Mouse (Mus musculus): ENCODE data around the gene Dvl1. TPM values are rescaled to one million over a fixed set of nuclear protein-coding genes. Genes with fewer than 3 reads are reported as not detected.

Dvl1 gene
- polyA plus RNA-seq, 1 experiment, result 46.6 TPM

DNA sequence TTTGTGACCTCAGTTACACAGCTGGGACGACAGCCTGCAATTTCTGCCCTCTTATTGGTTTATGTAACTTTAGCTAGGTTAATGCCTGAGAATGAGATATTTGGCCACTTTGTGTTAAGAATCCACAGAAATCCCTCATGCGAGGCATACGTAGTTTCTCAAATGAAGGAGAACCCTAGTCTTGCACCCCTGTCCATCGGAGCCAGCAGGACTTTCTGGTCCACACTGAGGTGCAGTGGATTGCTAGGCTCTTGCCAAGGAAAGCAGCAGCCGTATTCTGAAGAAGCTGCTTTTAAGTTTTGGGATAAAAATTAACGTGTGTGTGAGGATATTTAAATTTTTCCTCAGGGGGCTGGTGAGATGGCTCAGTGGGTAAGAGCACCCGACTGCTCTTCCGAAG, 16.6 kb upstream of the Dvl1 start:
- peaks cover 19% of the 10 kb centered on the region for H3K79me2 ChIP-seq (ENCODE audit: control insufficient read depth, insufficient read depth)

DNA sequence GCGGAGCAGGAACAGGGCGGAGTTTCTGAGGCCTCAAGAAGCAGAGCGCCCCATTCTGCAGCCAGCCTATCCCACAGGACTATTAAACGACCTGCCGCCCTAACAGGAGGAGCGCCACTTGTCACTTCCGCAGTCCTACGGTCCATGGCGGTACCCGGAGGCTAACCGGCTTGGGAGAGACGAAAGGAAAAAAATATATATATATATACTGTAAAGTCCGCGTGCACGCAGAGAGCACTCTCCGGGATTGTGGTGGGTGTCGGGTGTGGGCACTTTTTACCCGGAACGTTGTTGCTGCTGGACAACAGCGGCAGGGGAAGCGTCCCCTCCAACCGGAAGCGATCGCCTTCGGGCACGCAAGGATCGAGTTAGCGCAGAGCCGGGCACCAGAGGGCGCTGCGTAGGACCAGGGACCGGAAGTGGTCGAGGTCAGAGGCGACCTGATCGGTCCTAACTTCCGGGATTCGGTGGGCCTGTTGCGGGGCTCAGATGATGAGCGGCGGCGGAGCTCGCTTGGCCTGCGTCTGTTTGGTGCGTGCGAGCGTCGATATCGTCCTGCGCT, 15.9 kb upstream of the Dvl1 start, which contains the start of gene Aurkaip1:
TSS of gene Aurkaip1 (plus strand) at position 68 of the 562 bp plus-strand sequence.
- Histone ChIP-seq H3K79me2 (ENCODE audit: control insufficient read depth, insufficient read depth) (peaks cover 19% of the 10 kb centered on the region), H3ac (ENCODE audit: control insufficient read depth, insufficient read length, low read depth) (peak within 1 kb of the TSS; percentile 93), H3K4me3 (ENCODE audit: insufficient read depth, poor library complexity, severe bottlenecking) (peak within 1 kb of the TSS; percentile 74), H3K27me3 (ENCODE audit: control insufficient read depth, insufficient read depth, insufficient read length) (no peaks in the 10 kb centered on the region), H3K36me3 (ENCODE audit: control insufficient read depth, insufficient read depth) (peaks cover 29% of the 10 kb centered on the region), H3K79me3 (ENCODE audit: low read depth) (peaks cover 16% of the 10 kb centered on the region)
- TF ChIP-seq MAX (IDR thresholded peaks at IDR 0.05) (peak; percentile 37), FOSL1 (IDR thresholded peaks at IDR 0.05; ENCODE audit: insufficient read depth, low read length, poor library complexity, severe bottlenecking) (no peak), CTCF (IDR thresholded peaks at IDR 0.05; ENCODE audit: control insufficient read depth, insufficient read depth, insufficient read length) (peak; percentile 94), USF1 (IDR thresholded peaks at IDR 0.05; ENCODE audit: low read depth) (no peak)

More for the DNA sequence above, 16.6 kb upstream of the Dvl1 start:
- Histone ChIP-seq H3ac (ENCODE audit: control insufficient read depth, insufficient read length, low read depth) (peak overlapping the region; percentile 66), H3K4me3 (ENCODE audit: insufficient read depth, poor library complexity, severe bottlenecking) (no peak overlapping the region), H3K79me3 (ENCODE audit: low read depth) (peaks cover 16% of the 10 kb centered on the region), H3K36me3 (ENCODE audit: control insufficient read depth, insufficient read depth) (peaks cover 36% of the 10 kb centered on the region), H3K27me3 (ENCODE audit: control insufficient read depth, insufficient read depth, insufficient read length) (no peaks in the 10 kb centered on the region)
- TF ChIP-seq MYOG (IDR thresholded peaks at IDR 0.05; ENCODE audit: control insufficient read depth, extremely low read depth, insufficient read length), result no peak
- no peak for TF ChIP-seq CTCF (IDR thresholded peaks at IDR 0.05; ENCODE audit: control insufficient read depth, insufficient read depth, insufficient read length)
- no peak for TF ChIP-seq CEBPB (IDR thresholded peaks at IDR 0.05; ENCODE audit: low read depth)
- TF ChIP-seq FOSL1 (IDR thresholded peaks at IDR 0.05; ENCODE audit: insufficient read depth, low read length, poor library complexity, severe bottlenecking), result no peak
- no peak for TF ChIP-seq MAX (IDR thresholded peaks at IDR 0.05)
- TF ChIP-seq USF1 (IDR thresholded peaks at IDR 0.05; ENCODE audit: low read depth), result no peak
- TF ChIP-seq MYOD1 (IDR thresholded peaks at IDR 0.05; ENCODE audit: control insufficient read depth, insufficient read length, low read depth), result no peak

DNA sequence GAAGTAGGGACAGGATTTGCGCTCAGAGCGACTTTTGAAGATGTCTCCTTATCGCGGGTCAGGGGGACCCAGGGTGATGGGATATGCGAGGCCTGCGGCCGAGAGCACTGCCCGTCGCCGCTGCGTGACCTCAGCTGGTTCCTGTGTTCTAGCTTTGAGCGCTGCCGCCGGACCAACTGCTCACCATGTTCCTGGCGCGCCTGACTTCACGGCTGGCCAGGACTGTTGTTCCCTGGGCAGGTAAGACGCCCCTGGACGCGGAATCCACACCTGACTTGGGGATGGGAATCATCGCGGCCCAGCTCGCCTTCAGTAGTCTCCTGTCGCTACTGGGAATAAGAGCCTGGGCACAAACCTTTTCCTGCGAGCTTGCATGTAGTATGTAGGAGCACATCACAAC, 15.4 kb upstream of the Dvl1 start:
- no peaks in the 10 kb centered on the region for H3K27me3 ChIP-seq (ENCODE audit: control insufficient read depth, insufficient read depth, insufficient read length)
- peaks cover 19% of the 10 kb centered on the region for H3K79me2 ChIP-seq (ENCODE audit: control insufficient read depth, insufficient read depth)
- peaks cover 16% of the 10 kb centered on the region for H3K79me3 ChIP-seq (ENCODE audit: low read depth)
- peak overlapping the region; percentile 93 for H3ac ChIP-seq (ENCODE audit: control insufficient read depth, insufficient read length, low read depth)
- TF ChIP-seq MYOD1 (IDR thresholded peaks at IDR 0.05; ENCODE audit: control insufficient read depth, insufficient read length, low read depth) (no peak), CTCF (IDR thresholded peaks at IDR 0.05; ENCODE audit: control insufficient read depth, insufficient read depth, insufficient read length) (no peak), CEBPB (IDR thresholded peaks at IDR 0.05; ENCODE audit: low read depth) (no peak), FOSL1 (IDR thresholded peaks at IDR 0.05; ENCODE audit: insufficient read depth, low read length, poor library complexity, severe bottlenecking) (no peak), MYOG (IDR thresholded peaks at IDR 0.05; ENCODE audit: control insufficient read depth, extremely low read depth, insufficient read length) (no peak), USF1 (IDR thresholded peaks at IDR 0.05; ENCODE audit: low read depth) (no peak), MAX (IDR thresholded peaks at IDR 0.05) (no peak)
- H3K4me3 ChIP-seq (ENCODE audit: insufficient read depth, poor library complexity, severe bottlenecking), result peak overlapping the region; percentile 74
- H3K36me3 ChIP-seq (ENCODE audit: control insufficient read depth, insufficient read depth), result peaks cover 24% of the 10 kb centered on the region

DNA sequence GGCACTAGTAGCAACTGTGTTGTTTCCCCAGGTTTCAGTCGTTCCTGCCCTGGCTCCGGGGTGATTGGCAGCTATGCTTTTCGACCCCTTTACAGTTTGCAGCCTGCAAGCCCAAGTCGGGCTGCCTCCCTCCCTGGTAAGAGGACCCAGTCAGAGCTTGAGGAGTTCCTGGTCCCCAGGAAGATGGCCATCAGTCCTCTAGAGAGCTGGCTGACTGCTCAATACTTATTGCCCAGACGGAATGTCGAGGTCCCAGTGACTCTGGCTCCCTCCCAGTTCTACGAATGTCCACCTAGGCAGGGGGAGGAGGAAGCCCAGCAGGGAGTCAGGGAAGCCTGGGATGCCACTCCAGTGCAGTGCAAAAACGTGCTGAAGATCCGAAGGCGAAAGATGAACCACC, 14.9 kb upstream of the Dvl1 start:
- Histone ChIP-seq H3K4me3 (ENCODE audit: insufficient read depth, poor library complexity, severe bottlenecking) (peak overlapping the region; percentile 74), H3K79me3 (ENCODE audit: low read depth) (peaks cover 16% of the 10 kb centered on the region), H3K27me3 (ENCODE audit: control insufficient read depth, insufficient read depth, insufficient read length) (no peaks in the 10 kb centered on the region), H3K79me2 (ENCODE audit: control insufficient read depth, insufficient read depth) (peaks cover 19% of the 10 kb centered on the region), H3K36me3 (ENCODE audit: control insufficient read depth, insufficient read depth) (peaks cover 19% of the 10 kb centered on the region), H3ac (ENCODE audit: control insufficient read depth, insufficient read length, low read depth) (peak overlapping the region; percentile 93)
- TF ChIP-seq MYOG (IDR thresholded peaks at IDR 0.05; ENCODE audit: control insufficient read depth, extremely low read depth, insufficient read length) (no peak), MAX (IDR thresholded peaks at IDR 0.05) (no peak), MYOD1 (IDR thresholded peaks at IDR 0.05; ENCODE audit: control insufficient read depth, insufficient read length, low read depth) (no peak), CTCF (IDR thresholded peaks at IDR 0.05; ENCODE audit: control insufficient read depth, insufficient read depth, insufficient read length) (no peak), CEBPB (IDR thresholded peaks at IDR 0.05; ENCODE audit: low read depth) (no peak), USF1 (IDR thresholded peaks at IDR 0.05; ENCODE audit: low read depth) (no peak), FOSL1 (IDR thresholded peaks at IDR 0.05; ENCODE audit: insufficient read depth, low read length, poor library complexity, severe bottlenecking) (no peak)

DNA sequence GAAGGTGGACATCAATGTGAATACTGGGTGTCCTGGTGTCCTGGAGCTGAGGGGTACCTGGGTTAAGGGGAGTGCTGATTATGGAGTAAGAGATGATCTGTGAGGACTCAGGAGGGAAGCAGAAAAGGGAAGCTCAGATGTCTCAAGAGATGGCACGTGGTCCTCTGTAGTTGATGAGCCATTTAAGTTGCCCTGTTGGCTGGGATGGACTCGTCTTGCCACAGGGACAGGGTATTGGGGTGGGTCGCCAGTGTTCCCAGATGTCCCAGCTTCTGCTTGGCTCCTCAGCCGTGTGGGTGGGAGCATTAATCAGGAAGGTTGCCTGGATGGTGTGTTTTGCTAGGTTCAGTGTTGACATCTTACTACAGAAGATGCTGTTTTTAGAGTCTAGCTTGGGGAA, 14.0 kb upstream of the Dvl1 start:
- no peak overlapping the region for H3K4me3 ChIP-seq (ENCODE audit: insufficient read depth, poor library complexity, severe bottlenecking)
- TF ChIP-seq MYOG (IDR thresholded peaks at IDR 0.05; ENCODE audit: control insufficient read depth, extremely low read depth, insufficient read length), result no peak
- no peak for TF ChIP-seq USF1 (IDR thresholded peaks at IDR 0.05; ENCODE audit: low read depth)
- no peak for TF ChIP-seq FOSL1 (IDR thresholded peaks at IDR 0.05; ENCODE audit: insufficient read depth, low read length, poor library complexity, severe bottlenecking)
- no peak for TF ChIP-seq CEBPB (IDR thresholded peaks at IDR 0.05; ENCODE audit: low read depth)
- TF ChIP-seq MAX (IDR thresholded peaks at IDR 0.05), result no peak
- no peak for TF ChIP-seq CTCF (IDR thresholded peaks at IDR 0.05; ENCODE audit: control insufficient read depth, insufficient read depth, insufficient read length)
- no peak for TF ChIP-seq MYOD1 (IDR thresholded peaks at IDR 0.05; ENCODE audit: control insufficient read depth, insufficient read length, low read depth)
- H3ac ChIP-seq (ENCODE audit: control insufficient read depth, insufficient read length, low read depth), result no peak overlapping the region
- peaks cover 16% of the 10 kb centered on the region for H3K79me3 ChIP-seq (ENCODE audit: low read depth)
- no peaks in the 10 kb centered on the region for H3K27me3 ChIP-seq (ENCODE audit: control insufficient read depth, insufficient read depth, insufficient read length)
- peaks cover 19% of the 10 kb centered on the region for H3K79me2 ChIP-seq (ENCODE audit: control insufficient read depth, insufficient read depth)
- peaks cover 11% of the 10 kb centered on the region for H3K36me3 ChIP-seq (ENCODE audit: control insufficient read depth, insufficient read depth)
